Mouse (Mus musculus): Measurements from ENCODE around the gene Igfbpl1.

DNA sequence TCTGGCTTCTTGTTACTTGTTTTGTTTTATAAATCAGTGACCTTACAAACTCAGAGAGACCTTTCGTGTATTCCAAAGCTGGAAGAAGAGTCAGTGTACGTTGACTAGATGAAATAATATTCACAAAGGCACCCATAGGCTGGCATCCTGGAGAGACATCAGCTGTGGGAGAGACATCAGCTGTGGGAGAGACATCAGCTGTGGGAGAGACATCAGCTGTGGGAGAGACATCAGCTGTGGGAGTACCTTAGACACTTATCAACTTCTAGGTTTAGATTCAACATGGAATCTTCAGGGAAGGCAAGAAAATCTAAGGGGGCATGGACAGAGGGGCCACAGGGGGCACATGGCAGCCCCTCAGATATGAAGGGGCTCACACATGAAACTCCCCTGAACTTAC lies 19.5 kb upstream of the Igfbpl1 start:
- TF ChIP-seq POLR2A (IDR thresholded peaks at IDR 0.05; ENCODE audit: low read depth, low read length) (no peak), ELF1 (IDR thresholded peaks at IDR 0.05; ENCODE audit: low read depth, low read length) (no peak), TBP (conservative IDR thresholded peaks at IDR 0.05; ENCODE audit: low read depth, low read length) (no peak)
